8 mouse cellular contexts compared by ENCODE assay signal in genomic region chr5:112394415-112394763, GRCm38 (mm10). TPM values are rescaled to one million over a fixed set of nuclear protein-coding genes. Genes with fewer than 3 reads are reported as not detected.
DNase-seq lines count a peak whose midpoint lies in the region; ATAC-seq and TF ChIP-seq lines count a peak whose summit lies in the region.

No protein-coding gene starts in this region.

- no peak overlapping the region for H3K27ac ChIP-seq in heart, embryonic 12.5 days (ENCODE audit: poor library complexity, severe bottlenecking)
- H3K27ac ChIP-seq in ES-Bruce4 (ENCODE audit: insufficient read depth, low read length) = no peak overlapping the region
- H3K27ac ChIP-seq in forebrain, embryonic 13.5 days = peak overlapping the region; percentile 93; the same call in 1 of the 2 replicates
- no peak overlapping the region for H3K27ac ChIP-seq in liver, embryonic 15.5 days (replicated peaks)

- 0 out of 2 replicates have a peak, but pooled peaks cover 6% of the 10 kb centered on the region for H3K4me1 ChIP-seq in heart, embryonic 12.5 days (replicated peaks)
- no peaks in the 10 kb centered on the region for H3K4me1 ChIP-seq in ES-Bruce4 (ENCODE audit: control insufficient read depth, insufficient read depth, low read length)
- H3K4me1 ChIP-seq in forebrain, embryonic 13.5 days = peaks cover 58% of the 10 kb centered on the region
- peaks cover 5% of the 10 kb centered on the region; the same call in 1 of the 2 replicates for H3K4me1 ChIP-seq in liver, embryonic 15.5 days (replicated peaks)

- peak overlapping the region; percentile 68 for H3K4me3 ChIP-seq in heart, embryonic 12.5 days
- peak overlapping the region; percentile 76 for H3K4me3 ChIP-seq in ES-Bruce4 (ENCODE audit: low read depth, low read length)
- peak overlapping the region; percentile 70 for H3K4me3 ChIP-seq in forebrain, embryonic 13.5 days
- peak overlapping the region; percentile 41 for H3K4me3 ChIP-seq in liver, embryonic 15.5 days (replicated peaks)

- DNase-seq in heart, postnatal 36 days = no peak
- no peak for DNase-seq in frontal cortex, postnatal 14 days (ENCODE audit: low spot score in 2 of 2)
- no peak for DNase-seq in right cerebral cortex, postnatal 25 days
- DNase-seq in urinary bladder, postnatal 36 days (ENCODE audit: low spot score in 2 of 2) = no peak

- intact Hi-C loops in heart, postnatal 36 days (cut with DNase I) = no loop called here

- H3K9me3 ChIP-seq in heart, embryonic 12.5 days (replicated peaks) = no peaks in the 10 kb centered on the region
- H3K9me3 ChIP-seq in ES-Bruce4 (replicated peaks; ENCODE audit: control insufficient read depth, insufficient read depth, low read length, poor library complexity, severe bottlenecking) = no peaks in the 10 kb centered on the region
- no peaks in the 10 kb centered on the region for H3K9me3 ChIP-seq in forebrain, embryonic 13.5 days (replicated peaks)
- H3K9me3 ChIP-seq in liver, embryonic 15.5 days (replicated peaks) = no peaks in the 10 kb centered on the region

- WGBS in heart, embryonic 12.5 days = under 1% methylated on average over 20 of the region's 28 CpGs
- 1% methylated on average over 15 of the region's 28 CpGs for WGBS in forebrain, embryonic 13.5 days
- 2% methylated on average over 24 of the region's 28 CpGs for WGBS in liver, embryonic 15.5 days (ENCODE audit: insufficient replicate concordance)

- no peak for TF ChIP-seq POLR2A in ES-Bruce4 (IDR thresholded peaks at IDR 0.05; ENCODE audit: insufficient read depth, low read length)

- TF ChIP-seq CTCF in ES-Bruce4 (IDR thresholded peaks at IDR 0.05; ENCODE audit: low read depth, low read length) = no peak

- peaks cover 72% of the 10 kb centered on the region for H3K27me3 ChIP-seq in heart, embryonic 12.5 days (replicated peaks)
- no peaks in the 10 kb centered on the region for H3K27me3 ChIP-seq in ES-Bruce4 (ENCODE audit: control insufficient read depth, insufficient read depth, low read length, poor library complexity, severe bottlenecking)
- H3K27me3 ChIP-seq in forebrain, embryonic 13.5 days = no peaks in the 10 kb centered on the region
- H3K27me3 ChIP-seq in liver, embryonic 15.5 days = peaks cover 68% of the 10 kb centered on the region

- peak; percentile 49 for ATAC-seq in heart, embryonic 12.5 days (ENCODE audit: insufficient number of reproducible peaks, low FRiP score)
- ATAC-seq in forebrain, embryonic 13.5 days = peak; percentile 79
- ATAC-seq in liver, embryonic 15.5 days (ENCODE audit: insufficient read depth) = no peak

- peak overlapping the region; percentile 90 for H3K4me2 ChIP-seq in heart, embryonic 12.5 days
- H3K4me2 ChIP-seq in forebrain, embryonic 13.5 days = peak overlapping the region; percentile 89
- peak overlapping the region; percentile 58 for H3K4me2 ChIP-seq in liver, embryonic 15.5 days

- H3K36me3 ChIP-seq in heart, embryonic 12.5 days = no peaks in the 10 kb centered on the region
- H3K36me3 ChIP-seq in ES-Bruce4 (ENCODE audit: control insufficient read depth, insufficient read depth, low read length, poor library complexity, severe bottlenecking) = no peaks in the 10 kb centered on the region
- peaks cover 25% of the 10 kb centered on the region for H3K36me3 ChIP-seq in forebrain, embryonic 13.5 days (ENCODE audit: poor library complexity, severe bottlenecking)
- H3K36me3 ChIP-seq in liver, embryonic 15.5 days (replicated peaks) = no peaks in the 10 kb centered on the region

- H3K9ac ChIP-seq in heart, embryonic 12.5 days = peak overlapping the region; percentile 68
- H3K9ac ChIP-seq in ES-Bruce4 (ENCODE audit: low read depth, poor library complexity, severe bottlenecking) = peak overlapping the region; percentile 30
- peak overlapping the region; percentile 82 for H3K9ac ChIP-seq in forebrain, embryonic 13.5 days
- no peak overlapping the region for H3K9ac ChIP-seq in liver, embryonic 15.5 days

- no peak for TF ChIP-seq EP300 in ES-Bruce4 (IDR thresholded peaks at IDR 0.05; ENCODE audit: insufficient read depth, low read depth, low read length)

RNA-seq across cellular contexts. Expression of gene Asphd2, which starts 0.3 kb away (rescaled TPM):
- 3.0 and 3.4 TPM in 2 replicates for polyA plus RNA-seq in heart, embryonic 12.5 days (2016; fragmentation: Nextera tagmentation; extraction: Ambion mirVana)
- total RNA-seq in heart, postnatal 36 days (2021) = under 1 TPM; 0.49 to 0.92 TPM
- 6.7 and 7.2 TPM in 2 replicates for polyA plus RNA-seq in ES-Bruce4 (2011; ENCODE audit: insufficient read depth, insufficient read length, low read depth, missing spikeins)
- 21.4 and 23.8 TPM in 2 replicates for polyA plus RNA-seq in forebrain, embryonic 13.5 days (2015; fragmentation: Nextera tagmentation; extraction: Ambion mirVana)
- 0.14 and 0.24 TPM in 2 replicates for polyA plus RNA-seq in liver, embryonic 15.5 days (2015; fragmentation: Nextera tagmentation; extraction: Ambion mirVana)

RNA-seq across cellular contexts. Expression of gene Gm6583, which starts 38.6 kb away (rescaled TPM):
- 0.10 and 0.24 TPM in 2 replicates for polyA plus RNA-seq in heart, embryonic 12.5 days (2016; fragmentation: Nextera tagmentation; extraction: Ambion mirVana)
- under 1 TPM in 1 of 2 experiments, not detected in 1; 0.17 TPM for total RNA-seq in heart, postnatal 36 days (2021)
- not detected in 2 replicates for polyA plus RNA-seq in ES-Bruce4 (2011; ENCODE audit: insufficient read depth, insufficient read length, low read depth, missing spikeins)
- 0.18 and 0.23 TPM in 2 replicates for polyA plus RNA-seq in forebrain, embryonic 13.5 days (2015; fragmentation: Nextera tagmentation; extraction: Ambion mirVana)
- 0.07 and 0.12 TPM in 2 replicates for polyA plus RNA-seq in liver, embryonic 15.5 days (2015; fragmentation: Nextera tagmentation; extraction: Ambion mirVana)

RNA-seq across cellular contexts. Expression of gene Hps4, which starts 51.5 kb away (rescaled TPM):
- 19.0 and 20.2 TPM in 2 replicates for polyA plus RNA-seq in heart, embryonic 12.5 days (2016; fragmentation: Nextera tagmentation; extraction: Ambion mirVana)
- 10 to 100 TPM; 12.4 to 12.5 TPM for total RNA-seq in heart, postnatal 36 days (2021)
- 17.3 and 19.1 TPM in 2 replicates for polyA plus RNA-seq in ES-Bruce4 (2011; ENCODE audit: insufficient read depth, insufficient read length, low read depth, missing spikeins)
- polyA plus RNA-seq in forebrain, embryonic 13.5 days (2015; fragmentation: Nextera tagmentation; extraction: Ambion mirVana) = 28.9 and 33.0 TPM in 2 replicates
- 10.9 and 13.7 TPM in 2 replicates for polyA plus RNA-seq in liver, embryonic 15.5 days (2015; fragmentation: Nextera tagmentation; extraction: Ambion mirVana)

RNA-seq across cellular contexts. Expression of gene Srrd, which starts 51.5 kb away (rescaled TPM):
- polyA plus RNA-seq in heart, embryonic 12.5 days (2016; fragmentation: Nextera tagmentation; extraction: Ambion mirVana) = 23.8 and 25.2 TPM in 2 replicates
- total RNA-seq in heart, postnatal 36 days (2021) = 1 to 10 TPM; 6.5 to 7.0 TPM
- 19.1 TPM in 2 replicates for polyA plus RNA-seq in ES-Bruce4 (2011; ENCODE audit: insufficient read depth, insufficient read length, low read depth, missing spikeins)
- polyA plus RNA-seq in forebrain, embryonic 13.5 days (2015; fragmentation: Nextera tagmentation; extraction: Ambion mirVana) = 47.3 and 57.6 TPM in 2 replicates
- polyA plus RNA-seq in liver, embryonic 15.5 days (2015; fragmentation: Nextera tagmentation; extraction: Ambion mirVana) = 13.8 and 16.4 TPM in 2 replicates

RNA-seq across cellular contexts. Expression of gene Gm6588, which starts 54.8 kb away (rescaled TPM):
- polyA plus RNA-seq in heart, embryonic 12.5 days (2016; fragmentation: Nextera tagmentation; extraction: Ambion mirVana) = not detected in 2 replicates
- total RNA-seq in heart, postnatal 36 days (2021) = not detected
- not detected in 2 replicates for polyA plus RNA-seq in ES-Bruce4 (2011; ENCODE audit: insufficient read depth, insufficient read length, low read depth, missing spikeins)
- polyA plus RNA-seq in forebrain, embryonic 13.5 days (2015; fragmentation: Nextera tagmentation; extraction: Ambion mirVana) = 0.68 and 1.1 TPM in 2 replicates
- not detected in 2 replicates for polyA plus RNA-seq in liver, embryonic 15.5 days (2015; fragmentation: Nextera tagmentation; extraction: Ambion mirVana)
